Mouse (Mus musculus): ENCODE results near the gene Anxa2. TPM values are rescaled to one million over a fixed set of nuclear protein-coding genes. Genes with fewer than 3 reads are reported as not detected.

The Anxa2 gene
- polyA plus RNA-seq, 1 experiment from 2014 or later, result 753 TPM

GRCm38 (mm10) chr9:69457747-69458625 is 4.6 kb downstream of the Anxa2 start:
- WGBS, result 14% methylated on average over 14 of the region's 14 CpGs
- ATAC-seq (ENCODE audit: low FRiP score, low TSS enrichment), result peak; percentile 54; the same call in 1 of the 2 replicates
- Histone ChIP-seq H3K4me2 (replicated peaks; ENCODE audit: low read depth, low read length) (peak overlapping the region; percentile 26), H3K27me3 (ENCODE audit: insufficient read depth, low read length) (no peaks in the 10 kb centered on the region), H3K36me3 (ENCODE audit: insufficient read depth, low read length) (no peaks in the 10 kb centered on the region), H3K4me3 (ENCODE audit: low read length) (no peak overlapping the region), H3K27ac (ENCODE audit: low read length) (peak overlapping the region; percentile 87), H3K9ac (replicated peaks; ENCODE audit: low read length) (0 out of 2 replicates have a peak overlapping the region, but pooled peaks have one; percentile 11), H3K9me3 (ENCODE audit: low read length) (no peaks in the 10 kb centered on the region), H3K4me1 (ENCODE audit: insufficient read depth, low read length) (peaks cover 64% of the 10 kb centered on the region)

DNA sequence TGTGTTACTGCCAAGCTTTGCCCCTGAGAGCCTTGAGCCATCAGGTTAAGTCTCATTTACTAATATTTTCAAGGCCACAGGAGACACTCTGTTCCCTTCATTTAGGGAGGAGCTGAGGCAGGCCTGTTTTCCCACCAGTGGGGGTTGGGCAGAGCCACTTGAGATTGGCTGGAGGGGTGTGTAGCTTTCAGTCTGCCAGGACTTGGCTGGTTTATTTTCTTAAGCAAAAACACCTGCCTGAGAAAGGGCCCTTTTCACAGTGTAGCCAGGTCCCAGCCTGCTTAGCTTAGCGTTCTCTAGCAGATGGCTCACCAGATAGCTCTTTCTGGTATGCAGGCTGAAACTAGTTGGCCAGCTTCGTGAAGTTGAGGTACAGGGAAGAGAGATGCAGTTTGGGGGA is 5.6 kb downstream of the Anxa2 start:
- no peaks in the 10 kb centered on the region for H3K27me3 ChIP-seq (ENCODE audit: insufficient read depth, low read length)
- H3K4me1 ChIP-seq (ENCODE audit: insufficient read depth, low read length), result peaks cover 59% of the 10 kb centered on the region
- H3K36me3 ChIP-seq (ENCODE audit: insufficient read depth, low read length), result no peaks in the 10 kb centered on the region; the same call in 1 of the 2 replicates
- peak overlapping the region; percentile 87 for H3K27ac ChIP-seq (ENCODE audit: low read length)
- H3K9me3 ChIP-seq (ENCODE audit: low read length), result no peaks in the 10 kb centered on the region
- peak; percentile 55; the same call in 1 of the 2 replicates for ATAC-seq (ENCODE audit: low FRiP score, low TSS enrichment)
- no peak overlapping the region for H3K4me2 ChIP-seq (replicated peaks; ENCODE audit: low read depth, low read length)
- no peak overlapping the region for H3K4me3 ChIP-seq (ENCODE audit: low read length)
- no peak overlapping the region for H3K9ac ChIP-seq (replicated peaks; ENCODE audit: low read length)
- 35% methylated on average over 2 of the region's 2 CpGs for WGBS

DNA sequence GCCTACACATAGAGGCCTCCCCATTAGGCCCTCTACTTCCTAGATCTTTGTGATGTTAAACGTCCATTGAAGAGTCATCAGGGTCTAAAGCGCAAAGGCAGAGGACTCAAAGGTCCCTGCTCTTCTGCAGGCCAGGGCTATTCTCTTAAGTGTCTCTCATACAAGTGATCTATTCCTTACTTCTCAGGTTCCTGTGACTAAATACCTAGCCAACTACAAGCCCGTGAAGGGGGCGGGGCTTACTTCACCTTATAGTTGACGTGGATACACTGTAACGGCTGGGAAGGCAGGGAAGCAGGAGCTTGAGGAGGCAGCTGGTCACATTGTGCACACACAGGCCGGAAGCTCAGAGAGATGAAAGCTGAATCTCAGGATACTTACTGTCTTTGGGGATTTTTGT is 6.5 kb downstream of the Anxa2 start:
- H3K9ac ChIP-seq (replicated peaks; ENCODE audit: low read length), result no peak overlapping the region
- H3K36me3 ChIP-seq (ENCODE audit: insufficient read depth, low read length), result no peaks in the 10 kb centered on the region; the same call in 1 of the 2 replicates
- ATAC-seq (ENCODE audit: low FRiP score, low TSS enrichment), result no peak

DNA sequence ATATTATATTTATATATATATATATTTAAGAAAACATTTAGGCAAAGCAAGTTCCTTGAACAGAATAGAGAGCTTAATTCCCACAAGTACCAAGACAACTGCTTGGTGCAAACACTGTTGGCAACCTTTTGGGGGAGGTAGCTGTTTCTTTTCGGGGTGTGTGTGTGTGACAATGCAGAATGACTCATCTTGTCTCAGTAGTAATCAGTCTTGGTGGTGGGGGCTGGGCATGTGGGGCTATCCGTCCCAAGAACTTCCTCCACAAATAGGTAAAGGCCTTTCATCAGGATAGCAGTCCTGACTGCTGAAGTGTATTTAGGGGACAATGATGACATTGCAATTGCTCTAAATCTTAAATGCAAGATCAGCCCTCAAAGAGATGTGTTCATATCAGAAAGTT is 9.6 kb downstream of the Anxa2 start:
- H3K27ac ChIP-seq (ENCODE audit: low read length), result no peak overlapping the region
- H3K4me1 ChIP-seq (ENCODE audit: insufficient read depth, low read length), result peaks cover 52% of the 10 kb centered on the region
- H3K4me2 ChIP-seq (replicated peaks; ENCODE audit: low read depth, low read length), result no peak overlapping the region
- peaks cover 8% of the 10 kb centered on the region; the same call in 1 of the 2 replicates for H3K36me3 ChIP-seq (ENCODE audit: insufficient read depth, low read length)
- no peak overlapping the region for H3K4me3 ChIP-seq (ENCODE audit: low read length)
- no peak overlapping the region for H3K9ac ChIP-seq (replicated peaks; ENCODE audit: low read length)
- H3K27me3 ChIP-seq (ENCODE audit: insufficient read depth, low read length), result no peaks in the 10 kb centered on the region
- 86% methylated on average over 2 of the region's 2 CpGs for WGBS
- H3K9me3 ChIP-seq (ENCODE audit: low read length), result no peaks in the 10 kb centered on the region
- ATAC-seq (ENCODE audit: low FRiP score, low TSS enrichment), result no peak

More for the DNA sequence above, 6.5 kb downstream of the Anxa2 start:
- 74% methylated on average over 7 of the region's 7 CpGs for WGBS
- H3K27ac ChIP-seq (ENCODE audit: low read length), result peak overlapping the region; percentile 87
- H3K9me3 ChIP-seq (ENCODE audit: low read length), result no peaks in the 10 kb centered on the region
- H3K4me1 ChIP-seq (ENCODE audit: insufficient read depth, low read length), result peaks cover 58% of the 10 kb centered on the region
- H3K4me3 ChIP-seq (ENCODE audit: low read length), result no peak overlapping the region
- no peaks in the 10 kb centered on the region for H3K27me3 ChIP-seq (ENCODE audit: insufficient read depth, low read length)
- no peak overlapping the region for H3K4me2 ChIP-seq (replicated peaks; ENCODE audit: low read depth, low read length)

DNA sequence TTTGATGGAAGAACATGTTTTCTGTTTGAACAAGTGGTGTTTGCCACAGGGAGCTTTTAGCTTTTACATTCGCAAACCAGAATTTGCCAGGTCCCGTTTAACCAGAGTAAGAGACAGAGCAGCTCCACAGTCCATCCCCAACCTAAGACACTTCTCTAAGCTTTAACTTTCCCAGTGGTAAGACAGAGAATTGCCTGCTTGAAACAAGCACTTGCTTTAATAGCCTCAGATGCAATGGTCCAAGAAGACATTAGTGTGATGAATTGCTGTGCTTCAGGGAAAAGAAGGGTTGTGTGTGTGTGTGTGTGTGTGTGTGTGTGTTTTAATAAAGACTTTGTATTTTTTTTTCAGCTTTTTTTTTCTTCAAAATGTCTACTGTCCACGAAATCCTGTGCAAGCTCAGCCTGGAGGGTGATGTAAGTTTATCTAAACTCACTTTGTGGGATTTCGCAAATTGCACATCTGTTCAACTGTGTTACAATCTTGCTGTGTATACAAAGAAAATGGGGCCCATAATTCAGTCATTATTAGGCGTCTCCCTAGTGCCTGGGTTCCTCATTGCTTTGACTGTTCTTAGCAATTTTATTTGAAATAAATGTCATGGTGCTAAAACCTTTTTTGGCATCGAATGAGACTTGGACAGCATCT is 10.8 kb downstream of the Anxa2 start:
- 57% methylated on average over 6 of the region's 6 CpGs for WGBS
- ATAC-seq (ENCODE audit: low FRiP score, low TSS enrichment), result no peak
- H3K4me3 ChIP-seq (ENCODE audit: low read length), result no peak overlapping the region
- H3K9me3 ChIP-seq (ENCODE audit: low read length), result no peaks in the 10 kb centered on the region
- H3K4me2 ChIP-seq (replicated peaks; ENCODE audit: low read depth, low read length), result no peak overlapping the region
- H3K4me1 ChIP-seq (ENCODE audit: insufficient read depth, low read length), result peaks cover 50% of the 10 kb centered on the region
- no peak overlapping the region for H3K27ac ChIP-seq (ENCODE audit: low read length)
- no peaks in the 10 kb centered on the region for H3K27me3 ChIP-seq (ENCODE audit: insufficient read depth, low read length)
- H3K9ac ChIP-seq (replicated peaks; ENCODE audit: low read length), result no peak overlapping the region
- H3K36me3 ChIP-seq (ENCODE audit: insufficient read depth, low read length), result peaks cover 8% of the 10 kb centered on the region; the same call in 1 of the 2 replicates

DNA sequence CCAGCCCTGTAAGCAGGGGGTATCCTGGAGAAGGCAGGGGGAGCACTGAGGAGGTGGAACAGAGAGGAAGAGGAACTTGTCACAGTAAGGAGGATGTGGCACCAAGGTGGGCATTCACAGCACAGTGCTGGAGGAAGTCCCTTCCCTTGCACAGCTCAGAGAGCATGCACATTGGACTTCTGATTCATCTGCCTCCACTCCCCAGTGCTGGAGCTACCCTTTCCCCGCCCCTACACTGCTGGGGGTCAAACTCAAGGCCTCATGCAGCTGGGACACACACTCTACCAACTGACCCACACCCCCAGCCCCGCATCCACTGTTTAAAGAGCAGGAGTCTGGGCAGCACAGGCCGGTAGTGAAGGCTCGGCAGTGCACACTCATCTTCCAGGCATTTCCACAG is 12.7 kb downstream of the Anxa2 start:
- ATAC-seq (ENCODE audit: low FRiP score, low TSS enrichment), result no peak
- Histone ChIP-seq H3K9ac (replicated peaks; ENCODE audit: low read length) (no peak overlapping the region), H3K27ac (ENCODE audit: low read length) (0 out of 2 replicates have a peak overlapping the region, but pooled peaks have one; percentile 36), H3K4me2 (replicated peaks; ENCODE audit: low read depth, low read length) (no peak overlapping the region), H3K36me3 (ENCODE audit: insufficient read depth, low read length) (peaks cover 8% of the 10 kb centered on the region; the same call in 1 of the 2 replicates), H3K4me3 (ENCODE audit: low read length) (no peak overlapping the region), H3K4me1 (ENCODE audit: insufficient read depth, low read length) (peaks cover 58% of the 10 kb centered on the region), H3K27me3 (ENCODE audit: insufficient read depth, low read length) (no peaks in the 10 kb centered on the region), H3K9me3 (ENCODE audit: low read length) (no peaks in the 10 kb centered on the region)
- WGBS, result 64% methylated on average over 4 of the region's 4 CpGs

DNA sequence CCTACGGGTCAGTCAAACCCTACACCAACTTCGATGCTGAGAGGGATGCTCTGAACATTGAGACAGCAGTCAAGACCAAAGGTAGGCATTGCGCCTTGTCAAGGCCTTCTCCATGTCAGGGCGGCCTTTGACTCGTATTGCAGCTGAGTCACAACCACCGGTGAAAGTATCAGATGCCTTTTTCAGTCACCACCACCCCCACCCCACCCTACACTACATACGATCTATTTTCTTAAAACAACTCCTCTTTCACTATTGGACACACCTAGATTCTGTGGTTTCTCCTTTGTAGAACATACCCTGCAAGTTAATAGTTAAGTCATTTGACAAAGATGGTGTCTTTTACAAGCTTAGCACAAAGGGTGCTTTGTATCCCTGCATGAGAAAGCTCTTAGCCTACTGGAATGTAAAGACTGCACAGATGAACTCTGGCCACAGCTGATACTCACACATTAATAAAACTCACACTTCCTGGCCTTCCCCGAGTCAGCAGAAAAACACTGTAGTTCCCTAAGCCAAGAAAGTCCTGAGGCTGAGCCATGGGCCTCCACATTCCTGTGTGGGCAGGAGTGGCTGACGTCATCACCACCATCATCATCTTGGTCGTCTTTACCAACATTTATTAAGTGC is 14.0 kb downstream of the Anxa2 start:
- H3K9ac ChIP-seq (replicated peaks; ENCODE audit: low read length), result no peak overlapping the region
- H3K4me3 ChIP-seq (ENCODE audit: low read length), result no peak overlapping the region
- ATAC-seq (ENCODE audit: low FRiP score, low TSS enrichment), result peak; percentile 20; the same call in 1 of the 2 replicates
- 52% methylated on average over 10 of the region's 10 CpGs for WGBS
- H3K9me3 ChIP-seq (ENCODE audit: low read length), result no peaks in the 10 kb centered on the region
- peaks cover 8% of the 10 kb centered on the region; the same call in 1 of the 2 replicates for H3K36me3 ChIP-seq (ENCODE audit: insufficient read depth, low read length)
- peak overlapping the region; percentile 62 for H3K27ac ChIP-seq (ENCODE audit: low read length)
- no peaks in the 10 kb centered on the region for H3K27me3 ChIP-seq (ENCODE audit: insufficient read depth, low read length)
- peaks cover 71% of the 10 kb centered on the region for H3K4me1 ChIP-seq (ENCODE audit: insufficient read depth, low read length)
- no peak overlapping the region for H3K4me2 ChIP-seq (replicated peaks; ENCODE audit: low read depth, low read length)

GRCm38 (mm10) chr9:69468991-69469390 is 15.6 kb downstream of the Anxa2 start:
- Histone ChIP-seq H3K27me3 (ENCODE audit: insufficient read depth, low read length) (no peaks in the 10 kb centered on the region), H3K36me3 (ENCODE audit: insufficient read depth, low read length) (peaks cover 15% of the 10 kb centered on the region; the same call in 1 of the 2 replicates), H3K4me3 (ENCODE audit: low read length) (no peak overlapping the region), H3K9ac (replicated peaks; ENCODE audit: low read length) (0 out of 2 replicates have a peak overlapping the region, but pooled peaks have one; percentile 35), H3K4me2 (replicated peaks; ENCODE audit: low read depth, low read length) (no peak overlapping the region), H3K4me1 (ENCODE audit: insufficient read depth, low read length) (peaks cover 82% of the 10 kb centered on the region), H3K27ac (ENCODE audit: low read length) (peak overlapping the region; percentile 85), H3K9me3 (ENCODE audit: low read length) (no peaks in the 10 kb centered on the region)
- peak; percentile 76 for ATAC-seq (ENCODE audit: low FRiP score, low TSS enrichment)
- WGBS, result 12% methylated on average over 9 of the region's 9 CpGs

DNA sequence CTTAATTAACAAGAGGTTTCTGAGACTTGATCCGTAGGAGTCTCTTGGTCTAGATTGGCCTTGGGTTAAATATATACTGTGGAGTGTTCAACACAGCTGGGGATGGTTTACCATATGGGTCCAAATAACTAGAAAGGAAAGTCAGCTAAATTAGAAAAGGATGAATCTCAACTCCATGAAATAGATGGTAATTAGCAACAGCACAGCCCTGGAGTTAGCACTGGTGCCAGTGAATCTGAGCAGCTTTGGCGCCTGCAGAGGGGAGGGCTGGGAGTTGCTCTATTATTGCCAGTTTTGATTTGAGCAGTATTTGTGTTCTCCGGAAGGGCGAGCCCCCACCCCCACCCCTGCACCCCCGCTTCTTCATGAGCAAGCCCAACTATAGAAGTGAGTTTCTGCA is 16.9 kb downstream of the Anxa2 start:
- 28% methylated on average over 5 of the region's 5 CpGs for WGBS
- ATAC-seq (ENCODE audit: low FRiP score, low TSS enrichment), result no peak
- H3K36me3 ChIP-seq (ENCODE audit: insufficient read depth, low read length), result peaks cover 12% of the 10 kb centered on the region; the same call in 1 of the 2 replicates
- H3K9me3 ChIP-seq (ENCODE audit: low read length), result no peaks in the 10 kb centered on the region
- H3K4me3 ChIP-seq (ENCODE audit: low read length), result no peak overlapping the region
- H3K27me3 ChIP-seq (ENCODE audit: insufficient read depth, low read length), result no peaks in the 10 kb centered on the region
- peak overlapping the region; percentile 85 for H3K27ac ChIP-seq (ENCODE audit: low read length)
- peaks cover 78% of the 10 kb centered on the region for H3K4me1 ChIP-seq (ENCODE audit: insufficient read depth, low read length)
- peak overlapping the region; percentile 13; the same call in 1 of the 2 replicates for H3K4me2 ChIP-seq (replicated peaks; ENCODE audit: low read depth, low read length)
- H3K9ac ChIP-seq (replicated peaks; ENCODE audit: low read length), result no peak overlapping the region
